Mouse (Mus musculus) frontal cortex, adult 2 months (tissue): ENCODE measurements around the gene Bach1. TPM values are rescaled to one million over a fixed set of nuclear protein-coding genes. Genes with fewer than 3 reads are reported as not detected.

Experiments used
- polyA plus RNA-seq: library from polyadenylated mRNA; depleted of rRNA; stranded (reverse); fragments of >200 nt; gene quantifications from 2 replicates; pipeline ENCODE4 v1.2.3, GENCODE M21; 2012; rRNA removed

Gene Bach1
- polyA plus RNA-seq, 1 experiment, result 9.5 TPM

Other genes with a start within 250 kb of the Bach1 start
- gene Usp16, start 244.2 kb upstream of the Bach1 start, polyA plus RNA-seq, result 64.9 and 69.2 TPM in 2 replicates
- 131 and 149 TPM in 2 replicates for gene Cct8, start 203.1 kb upstream of the Bach1 start, polyA plus RNA-seq
- 1.3 and 1.7 TPM in 2 replicates for gene Map3k7cl, start 145.6 kb upstream of the Bach1 start, polyA plus RNA-seq